Mouse (Mus musculus) thymus, postnatal 25 days (tissue): ENCODE results near the gene Pxn.
"Not testable (repeated sequence)": the region's sequence is repeated elsewhere in the genome, so short reads cannot be mapped to it uniquely, and the experiment has no call there.

Source experiments
- DNase-seq: peaks from one replicate; pipeline ENCODE4 v3.0.0; 2022

Gene Pxn

DNA sequence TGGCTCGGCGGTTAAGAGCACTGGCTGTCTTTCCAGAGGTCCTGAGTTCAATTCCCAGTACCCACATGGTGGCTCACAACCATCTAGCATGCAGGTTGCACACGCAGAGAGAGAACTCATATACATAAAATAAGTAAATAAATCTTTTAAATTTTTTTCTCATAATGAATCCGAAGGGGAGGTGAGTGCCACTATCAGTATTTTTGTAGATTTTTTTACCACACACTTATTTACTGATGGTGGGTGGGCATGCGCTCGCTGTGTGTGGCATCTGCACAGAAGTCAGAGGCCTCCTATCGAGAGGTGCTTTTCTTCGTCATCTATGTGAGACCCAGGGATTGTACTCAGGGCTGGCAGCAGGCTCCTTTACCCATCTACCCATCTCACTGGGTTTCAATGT lies 19.1 kb upstream of the Pxn start:
- no peak for DNase-seq

DNA sequence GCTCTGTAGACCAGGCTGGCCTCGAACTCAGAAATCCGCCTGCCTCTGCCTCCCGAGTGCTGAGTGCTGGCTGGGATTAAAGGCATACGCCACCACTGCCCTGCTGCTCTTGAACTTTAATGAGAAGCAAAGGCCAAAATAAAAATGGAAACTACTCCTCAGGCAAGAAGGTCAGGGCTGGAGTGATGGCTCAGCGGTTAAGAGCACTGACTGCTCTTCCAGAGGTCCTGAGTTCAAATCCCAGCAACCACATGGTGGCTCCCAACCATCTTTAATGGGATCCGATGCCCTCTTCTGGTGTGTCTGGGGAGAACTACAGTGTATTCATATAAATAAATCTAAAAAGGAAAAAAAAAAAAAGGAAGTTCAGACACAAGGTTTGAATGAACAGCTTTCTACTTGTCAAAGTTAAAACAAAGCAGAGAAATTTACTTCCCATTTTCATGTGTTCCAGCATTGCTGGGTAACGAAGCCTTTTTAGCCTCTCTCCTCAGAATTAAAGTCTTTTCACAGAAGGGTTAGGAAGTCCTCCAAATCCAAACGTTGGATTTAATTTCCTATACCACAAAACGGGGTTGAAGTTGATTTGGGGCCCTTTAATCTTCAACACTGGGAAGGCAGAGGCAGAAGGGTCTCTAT lies 18.4 kb upstream of the Pxn start:
- DNase-seq = no peak

DNA sequence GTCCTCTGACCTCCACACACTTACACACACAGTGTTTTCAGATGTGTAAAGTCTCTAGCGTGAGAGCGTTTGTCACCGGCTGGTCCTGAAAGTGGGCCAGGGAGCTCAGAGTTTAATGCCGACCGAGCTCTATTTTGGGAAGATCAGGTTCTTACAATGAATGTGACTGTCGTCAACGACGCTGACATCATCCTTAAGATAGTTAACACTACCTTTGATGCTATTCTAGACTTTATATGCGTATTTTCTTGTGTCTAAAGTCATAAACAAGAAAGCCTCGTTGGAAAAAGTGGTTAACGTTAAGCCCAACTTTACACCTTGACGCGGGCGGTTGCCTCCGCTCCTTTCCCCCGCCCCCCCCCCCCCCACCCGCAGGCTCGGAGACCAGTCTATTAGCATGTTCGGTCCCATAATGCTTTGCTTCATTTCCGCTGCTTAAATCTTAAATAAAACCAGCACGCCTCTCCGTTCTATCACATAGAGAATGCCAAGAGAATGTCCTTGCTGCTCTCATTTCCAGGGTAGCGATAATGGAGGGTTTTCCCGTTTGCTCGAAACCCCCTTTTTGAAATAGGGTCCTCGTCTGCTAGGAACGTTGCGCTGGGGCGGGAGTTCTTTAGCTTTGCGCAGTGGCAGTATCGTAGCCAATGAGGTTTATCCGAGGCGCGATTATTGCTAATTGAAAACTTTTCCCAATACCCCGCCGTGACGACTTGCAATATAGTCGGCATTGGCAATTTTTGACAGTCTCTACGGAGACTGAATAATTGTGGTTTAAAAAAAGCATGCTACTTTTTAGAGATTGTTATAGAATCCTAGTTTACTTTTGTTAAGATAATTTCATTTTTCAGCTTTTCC lies 17.4 kb upstream of the Pxn start:
- DNase-seq = peak; percentile 88

DNA sequence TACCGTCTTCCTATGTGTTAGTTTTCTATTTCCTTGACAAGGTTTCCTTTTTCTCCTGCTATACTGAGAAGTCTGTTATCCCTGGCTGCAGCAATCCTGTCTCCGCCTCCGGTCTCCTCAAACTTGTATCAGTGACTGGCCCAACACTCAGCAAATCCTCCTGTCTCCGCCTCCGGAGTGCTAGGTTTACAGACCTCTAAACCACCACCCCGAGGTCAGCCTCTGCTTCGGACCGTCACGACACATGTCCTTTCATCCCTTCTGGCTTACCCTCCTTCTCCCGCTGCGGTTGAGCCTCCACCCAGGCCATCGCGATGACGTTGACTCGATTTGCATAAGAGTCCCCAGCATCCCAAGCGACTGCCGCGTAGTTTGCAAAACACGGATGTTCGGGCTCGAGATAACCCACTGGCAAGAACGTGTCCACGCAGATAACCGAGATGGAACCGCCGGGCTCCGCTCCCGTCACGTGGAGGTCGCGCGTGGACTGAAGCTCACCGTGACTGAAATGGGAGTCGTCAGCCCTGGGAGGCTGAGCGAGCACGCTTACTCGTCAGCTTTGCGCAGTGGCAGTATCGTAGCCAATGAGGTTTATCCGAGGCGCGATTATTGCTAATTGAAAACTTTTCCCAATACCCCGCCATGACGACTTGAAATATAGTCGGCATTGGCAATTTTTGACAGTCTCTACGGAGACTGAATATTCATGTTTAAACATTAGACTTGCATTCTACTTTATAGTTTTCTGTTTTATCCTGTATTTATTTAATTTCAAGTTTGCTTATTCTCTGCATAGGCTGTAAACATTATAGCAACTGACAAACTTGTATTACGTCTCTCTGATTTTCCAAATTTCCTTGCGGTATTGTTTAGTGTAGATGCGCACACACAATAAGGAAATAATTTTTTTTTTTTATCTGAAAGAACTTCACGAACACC lies 16.5 kb upstream of the Pxn start:
- peak; percentile 84 for DNase-seq

DNA sequence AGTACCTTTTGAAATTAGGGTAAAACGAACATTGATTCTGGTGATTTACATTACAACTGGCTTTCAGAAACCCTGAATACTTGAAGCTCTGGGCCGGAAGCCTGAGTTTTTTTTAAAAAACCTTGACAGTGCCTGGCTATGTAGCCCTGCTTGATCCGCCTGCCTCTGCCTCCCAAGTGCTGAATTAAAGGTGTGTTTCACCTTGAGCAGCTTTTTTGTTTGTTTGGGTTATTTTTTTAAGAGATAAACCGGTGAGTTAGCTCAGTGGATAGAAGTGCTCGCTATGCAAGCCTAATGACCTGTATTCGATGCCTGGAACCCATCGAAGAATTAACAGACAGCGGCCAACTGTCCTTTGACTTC lies 15.9 kb upstream of the Pxn start:
- DNase-seq = no peak

DNA sequence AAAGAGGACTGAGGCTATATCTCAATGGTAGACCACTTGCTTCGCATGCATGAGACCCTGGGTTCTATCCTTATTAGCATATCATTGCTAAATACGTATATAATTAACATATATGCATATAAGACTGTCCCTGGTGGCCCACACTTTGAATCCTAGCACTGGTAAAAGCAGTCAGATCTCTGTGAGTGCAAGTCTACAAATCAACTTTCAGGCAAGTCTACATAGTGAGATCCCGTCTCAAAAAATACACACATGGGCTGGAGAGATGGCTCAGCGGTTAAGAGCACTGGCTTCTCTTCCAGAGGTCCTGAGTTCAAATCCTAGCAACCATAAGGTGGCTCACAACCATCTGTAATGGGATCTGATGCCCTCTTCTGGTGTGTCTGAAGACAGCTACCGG lies 15.4 kb upstream of the Pxn start:
- DNase-seq = no peak

DNA sequence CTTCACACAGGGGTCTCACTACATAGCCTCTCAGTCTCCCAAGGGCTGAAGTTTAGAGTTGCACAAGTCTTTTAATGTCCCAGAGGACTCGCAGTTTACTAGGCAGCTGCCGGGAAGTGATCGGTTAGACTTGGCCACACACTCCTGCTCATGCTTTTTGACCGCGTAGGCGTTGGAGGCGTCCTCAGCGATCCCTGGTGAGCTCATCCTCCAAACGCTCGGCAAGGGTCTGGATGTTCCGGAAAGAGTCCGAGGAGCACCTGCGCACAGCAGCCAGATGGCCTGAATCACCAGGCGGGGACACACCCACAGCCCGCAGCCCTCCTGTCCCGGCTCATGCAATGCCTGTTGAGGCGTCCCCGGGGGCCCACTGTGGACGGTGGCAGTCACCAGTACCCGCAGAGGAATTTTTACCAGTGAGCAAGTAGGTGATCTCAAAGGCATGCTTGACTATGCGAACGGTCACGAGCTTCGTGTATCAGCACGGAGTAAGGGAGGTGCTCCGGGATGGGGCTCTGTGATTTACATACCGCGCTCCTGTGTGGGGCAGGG lies 14.6 kb upstream of the Pxn start:
- DNase-seq = peak; percentile 31

DNA sequence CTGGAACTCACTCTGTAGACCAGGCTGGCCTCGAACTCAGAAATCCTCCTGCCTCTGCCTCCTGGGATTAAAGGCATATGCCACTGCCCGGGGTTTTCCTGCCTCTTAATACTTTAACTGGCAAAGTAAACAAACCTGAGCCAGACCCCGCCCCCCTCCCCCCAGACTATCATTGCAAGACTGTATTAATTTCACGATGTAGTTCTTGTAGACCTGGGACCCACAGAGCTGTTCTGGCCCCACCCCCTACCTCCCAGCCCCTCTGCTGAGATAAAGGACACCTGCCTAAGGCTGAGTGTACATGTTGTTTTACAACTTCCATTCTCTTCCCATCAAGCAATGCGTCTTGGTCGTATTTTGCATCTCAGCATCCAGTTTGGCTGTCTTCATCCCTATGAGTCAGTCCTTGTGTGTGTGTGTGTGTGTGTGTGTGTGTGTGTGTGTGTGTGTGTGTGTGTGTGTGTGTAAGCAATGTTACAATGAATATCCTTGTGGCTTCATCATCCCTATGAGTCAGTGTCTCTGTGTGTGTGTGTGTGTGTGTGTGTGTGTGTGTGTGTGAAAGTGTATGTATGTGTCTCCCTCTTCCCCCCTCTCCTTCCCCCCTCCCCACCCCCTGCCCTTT lies 13.7 kb upstream of the Pxn start:
- DNase-seq = no peak

DNA sequence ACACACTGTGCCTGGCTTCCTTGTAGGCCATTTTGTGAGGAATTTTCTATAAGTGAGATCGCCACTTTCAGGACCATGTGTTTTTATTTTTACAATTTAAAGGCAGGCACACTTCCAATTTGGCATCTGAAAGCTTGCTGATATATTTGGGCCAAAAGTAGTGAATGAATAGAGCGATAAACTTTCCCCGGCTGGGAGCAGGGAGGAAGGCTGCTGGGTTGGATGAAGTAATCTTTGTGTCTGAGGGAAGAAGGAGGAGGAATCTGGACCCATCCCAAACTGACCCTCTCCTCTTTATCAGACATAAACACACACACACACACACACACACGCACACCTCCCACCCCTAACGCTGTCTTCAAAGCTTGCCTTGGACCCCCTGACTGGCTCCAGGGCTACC lies 13.0 kb upstream of the Pxn start:
- no peak for DNase-seq

DNA sequence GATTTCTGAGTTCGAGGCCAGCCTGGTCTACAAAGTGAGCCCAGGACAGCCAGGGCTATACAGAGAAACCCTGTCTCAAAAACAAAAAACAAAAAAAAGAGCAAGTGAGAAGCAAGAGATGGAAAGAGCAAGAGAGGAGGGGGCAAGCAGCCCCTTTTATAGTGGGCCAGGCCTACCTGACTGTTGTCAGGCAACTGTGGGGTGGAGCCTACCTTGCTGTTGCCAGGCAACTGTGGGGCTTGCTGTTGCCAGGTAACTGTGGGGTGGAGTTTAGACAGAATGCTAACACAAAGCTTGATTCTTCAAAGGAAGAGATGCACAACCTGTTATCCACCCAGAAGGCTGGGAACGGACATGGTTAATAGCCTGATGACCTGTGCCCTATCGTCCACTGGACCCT lies 10.9 kb upstream of the Pxn start:
- DNase-seq = not testable (repeated sequence)

DNA sequence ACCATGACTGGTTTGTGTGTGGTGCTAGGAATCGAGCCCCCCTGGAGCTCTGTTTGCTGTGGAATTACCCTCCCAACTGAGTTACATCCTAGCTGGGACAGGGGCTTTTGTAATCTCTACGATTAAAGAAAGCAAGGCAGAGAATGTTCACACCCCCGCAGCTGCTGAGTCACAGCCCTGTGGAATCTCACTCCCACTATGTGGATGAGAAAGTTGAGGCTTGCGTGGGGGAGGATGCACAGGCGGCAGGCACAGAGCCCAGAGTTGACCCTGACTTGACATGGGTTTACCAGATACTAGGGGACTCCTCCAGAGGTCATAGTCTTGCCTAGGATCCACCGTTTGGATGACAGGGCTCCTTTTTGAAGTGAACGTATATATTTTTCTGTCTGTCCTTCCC lies 9.4 kb upstream of the Pxn start:
- DNase-seq = no peak

DNA sequence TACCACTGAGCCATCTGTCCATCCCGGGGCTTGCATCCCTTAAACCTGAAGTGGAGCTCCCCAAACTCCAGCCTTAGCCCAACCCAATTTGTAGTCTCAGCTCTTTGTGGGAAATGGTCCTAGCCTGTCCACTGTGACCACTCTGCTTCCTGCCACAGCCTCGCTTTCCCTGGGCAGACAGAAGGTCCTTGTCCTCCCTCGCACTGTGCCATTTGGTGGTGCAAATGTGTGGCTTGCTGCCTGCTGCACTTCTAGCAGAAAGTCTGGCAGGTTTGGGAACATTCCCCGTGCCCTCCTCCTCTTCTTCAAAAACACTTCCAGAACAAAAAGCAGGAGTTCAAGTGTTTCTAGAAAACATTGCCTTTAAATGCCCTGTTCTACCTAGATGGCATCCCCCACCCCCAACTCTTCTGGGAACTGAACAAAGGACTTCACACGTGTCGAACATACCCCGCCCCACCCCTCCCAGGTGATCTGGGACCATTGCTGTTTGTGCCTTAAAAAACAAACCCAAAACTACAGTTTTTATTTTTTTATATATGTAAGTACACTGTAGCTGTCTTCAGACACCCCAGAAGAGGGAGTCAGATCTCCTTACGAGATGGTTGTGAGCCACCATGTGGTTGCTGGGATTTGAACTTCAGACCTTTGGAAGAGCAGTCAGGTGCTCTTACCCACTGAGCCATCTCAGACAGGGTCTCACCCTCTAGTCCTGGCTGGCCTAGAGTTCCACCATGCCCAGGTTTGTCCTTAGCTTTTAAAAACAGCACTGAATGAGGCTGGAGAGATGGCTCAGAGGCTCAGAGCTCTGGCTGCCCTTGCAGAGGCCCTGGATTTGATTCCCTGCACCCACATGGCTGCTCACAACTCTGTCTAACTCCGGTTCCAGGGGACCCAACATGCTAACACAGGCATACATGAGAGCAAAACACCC lies 7.9 kb upstream of the Pxn start:
- DNase-seq = no peak

DNA sequence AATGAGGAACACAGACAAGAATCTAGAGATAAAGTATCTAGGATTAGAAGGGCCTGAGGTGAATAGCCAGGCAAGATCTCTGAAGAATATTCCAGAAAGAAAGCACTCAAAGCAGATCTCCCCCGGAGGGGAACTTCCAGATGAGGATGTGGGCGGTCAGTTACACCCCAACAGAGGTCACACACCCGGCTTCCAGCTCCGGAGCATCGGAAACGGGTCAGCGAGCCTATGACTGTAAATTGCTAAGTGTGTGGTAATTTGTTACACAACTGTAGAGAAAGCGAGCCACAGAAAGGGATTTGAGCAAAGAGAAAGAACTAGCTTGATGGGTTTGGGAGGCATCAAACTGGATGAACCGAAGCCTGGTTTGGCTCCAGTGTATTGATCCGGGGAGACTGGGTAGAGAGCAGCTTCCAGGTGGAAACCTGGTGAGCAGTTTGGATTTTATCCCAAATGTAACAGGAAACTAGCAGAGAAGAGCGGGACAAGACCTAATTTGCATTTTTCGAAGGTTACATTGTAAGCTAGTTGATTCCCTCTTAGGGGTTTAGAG lies 6.0 kb upstream of the Pxn start:
- no peak for DNase-seq

DNA sequence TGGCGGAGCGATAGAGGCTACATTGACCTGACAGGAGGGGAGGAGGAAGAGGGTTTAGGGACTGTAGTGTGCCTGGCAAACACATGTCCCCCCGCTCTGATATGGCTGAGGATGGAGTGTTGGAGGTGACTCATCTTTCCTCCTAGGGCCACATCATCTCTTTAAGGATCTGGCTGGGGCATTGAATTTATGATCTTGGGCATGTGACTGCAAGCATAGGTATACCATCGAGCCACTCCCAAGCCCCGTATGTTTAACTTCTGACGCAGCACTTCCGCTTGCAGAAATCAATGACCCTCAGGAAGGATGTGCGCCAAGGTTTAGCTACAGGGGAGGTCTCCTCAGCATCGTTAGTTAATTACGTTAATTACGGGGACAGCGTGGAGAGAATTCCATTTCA lies 3.4 kb upstream of the Pxn start:
- DNase-seq = no peak

DNA sequence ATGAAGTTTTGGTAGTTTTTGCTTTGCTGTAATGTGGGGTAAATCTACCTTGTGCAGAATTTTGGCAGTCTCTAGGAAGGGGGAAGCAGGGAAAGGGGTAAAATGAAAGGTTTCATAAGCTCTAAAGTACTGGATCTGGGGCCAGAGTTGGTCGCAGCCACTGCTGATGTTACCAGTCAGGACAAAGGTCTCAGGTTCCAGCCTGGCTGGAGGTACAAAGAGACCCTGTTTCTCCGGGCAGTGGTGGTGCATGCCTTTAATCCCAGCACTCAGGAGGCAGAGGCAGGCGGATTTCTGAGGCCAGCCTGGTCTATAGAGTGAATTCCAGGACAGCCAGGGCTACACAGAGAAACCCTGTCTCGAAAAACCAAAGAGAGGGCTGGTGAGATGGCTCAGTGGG lies 859 bp upstream of the Pxn start:
- not testable (repeated sequence) for DNase-seq

DNA sequence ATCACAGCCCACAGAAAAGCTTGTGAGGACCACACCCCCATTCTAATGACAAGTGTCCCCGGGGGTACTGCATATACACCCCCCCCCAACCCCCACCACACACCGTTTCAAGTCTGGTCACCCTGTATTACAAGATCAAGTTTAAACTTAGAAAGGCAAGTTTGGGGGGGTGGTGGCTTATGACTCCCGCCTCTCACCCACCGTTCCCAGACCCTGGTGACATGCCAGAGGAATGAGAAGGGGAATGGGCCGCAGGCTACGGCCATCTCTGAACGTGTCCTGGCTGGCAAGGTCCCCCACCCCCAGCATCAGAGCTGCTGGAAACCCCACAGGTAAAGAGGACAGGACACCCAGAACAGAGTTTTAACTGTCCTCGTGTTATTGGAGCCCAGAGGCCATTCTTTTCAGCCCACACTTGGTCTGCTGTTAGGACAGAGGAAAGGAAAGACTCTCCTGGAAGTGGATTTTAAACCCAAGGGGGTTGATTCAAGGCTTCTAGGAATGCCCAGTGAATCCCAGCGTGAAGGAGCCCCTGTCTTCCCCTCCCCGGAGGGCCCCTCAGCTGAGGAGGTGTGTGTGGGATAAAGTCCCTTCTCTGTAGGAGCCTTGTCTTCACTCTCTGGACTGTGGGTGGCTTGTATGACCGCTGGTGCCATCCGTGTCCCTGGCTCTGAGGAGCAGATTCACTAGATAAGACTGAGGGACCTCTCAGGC lies 948 bp downstream of the Pxn start:
- peak; percentile 23 for DNase-seq

DNA sequence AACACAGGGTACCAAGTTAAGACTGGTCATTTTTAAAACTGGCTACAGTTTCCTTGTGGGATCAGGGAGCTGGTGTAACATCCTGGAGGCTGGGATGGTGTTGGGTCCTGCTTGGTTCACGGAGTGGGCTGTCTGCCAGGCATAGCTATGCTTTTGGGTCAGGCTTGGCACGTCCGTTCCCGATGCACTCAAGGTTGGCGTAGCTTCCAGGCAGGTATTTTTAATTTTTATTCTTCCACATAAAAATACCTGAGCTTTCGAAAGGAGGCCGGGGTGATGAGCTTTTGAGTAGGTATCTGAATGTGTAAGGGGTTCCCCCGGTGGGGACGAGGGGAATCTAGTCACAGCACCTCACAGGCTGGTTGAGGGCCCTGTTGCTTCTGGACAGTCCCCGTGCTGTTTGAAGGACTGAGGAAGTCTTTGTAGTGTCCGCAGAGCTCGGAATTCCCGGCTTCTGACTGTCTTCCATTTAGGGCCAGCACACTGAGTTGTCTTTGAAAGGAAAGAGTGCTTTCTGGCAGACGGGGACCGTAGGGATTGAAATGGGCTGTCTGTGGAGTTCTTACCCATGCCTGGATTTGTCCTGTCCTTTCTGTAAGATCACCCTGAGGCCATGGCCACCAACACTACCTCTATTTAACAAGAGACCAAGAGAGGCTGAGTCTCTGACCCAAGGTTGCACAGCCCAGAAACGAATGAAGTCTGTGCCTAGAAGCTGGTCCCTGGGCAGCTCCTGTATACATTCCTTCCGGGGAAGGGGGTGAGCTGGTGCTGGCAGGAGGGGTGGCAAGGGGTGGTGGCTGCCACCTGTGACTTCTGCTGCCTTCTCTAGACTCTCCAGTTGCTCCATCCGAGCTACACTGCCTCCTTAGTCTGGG lies 1.7 kb downstream of the Pxn start:
- peak; percentile 57 for DNase-seq

DNA sequence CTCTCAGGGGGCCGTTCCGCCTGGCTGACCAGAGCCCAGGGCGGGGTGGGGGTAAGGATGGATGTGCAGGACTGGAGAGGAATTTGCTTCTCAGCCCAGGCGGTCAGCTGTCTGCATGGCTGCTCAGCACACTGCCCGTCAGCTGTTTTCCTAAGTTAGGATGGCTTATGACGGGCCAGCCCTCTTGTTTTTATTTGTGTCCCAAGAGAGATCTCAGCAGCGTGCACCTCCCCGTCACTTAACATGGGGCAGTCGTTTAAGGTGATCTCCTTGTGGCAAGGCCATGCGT lies 2.3 kb downstream of the Pxn start:
- DNase-seq = no peak

DNA sequence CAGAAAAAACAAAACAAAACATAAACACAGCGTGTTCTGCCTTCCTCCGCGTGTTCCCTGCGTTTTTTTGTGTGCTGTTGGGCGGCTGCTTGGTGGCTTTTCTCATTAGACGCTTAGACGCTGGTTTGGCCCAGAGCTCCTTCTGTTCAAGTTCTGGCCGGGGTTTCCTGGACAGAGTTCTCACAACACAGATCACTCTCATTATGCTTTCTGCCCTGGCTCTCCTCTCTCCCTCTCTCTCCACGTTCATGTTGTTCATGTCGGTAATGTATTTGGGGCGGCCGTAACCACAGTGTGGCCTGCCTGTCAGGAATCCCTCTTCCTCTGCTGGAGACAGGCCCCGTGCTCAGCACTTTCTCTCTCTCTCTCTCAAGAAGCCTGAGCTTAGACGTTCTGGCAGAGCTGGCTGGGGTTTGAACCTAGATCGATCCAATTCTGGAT lies 2.9 kb downstream of the Pxn start:
- DNase-seq = peak; percentile 20
